Mouse (Mus musculus) lung, postnatal 25 days (tissue): ENCODE data around the gene Scd1.
"Not testable (repeated sequence)": the region's sequence is repeated elsewhere in the genome, so short reads cannot be mapped to it uniquely, and the experiment has no call there.

ENCODE experiments used
- DNase-seq: peaks from one replicate; pipeline ENCODE4 v3.0.0; 2022; ENCODE audit warnings: low spot score

The Scd1 gene

DNA sequence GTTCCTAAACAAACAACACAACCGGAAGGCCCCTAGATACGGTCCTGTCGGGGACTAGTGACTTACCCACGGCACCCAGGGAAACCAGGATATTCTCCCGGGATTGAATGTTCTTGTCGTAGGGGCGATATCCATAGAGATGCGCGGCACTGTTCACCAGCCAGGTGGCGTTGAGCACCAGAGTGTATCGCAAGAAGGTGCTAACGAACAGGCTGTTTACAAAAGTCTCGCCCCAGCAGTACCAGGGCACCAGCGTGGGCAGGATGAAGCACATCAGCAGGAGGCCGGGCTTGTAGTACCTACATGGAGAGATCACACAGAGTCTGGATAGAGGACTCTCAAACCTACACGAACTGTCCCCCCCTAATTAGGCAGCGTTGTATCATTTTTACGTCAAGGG lies 7.6 kb downstream of the Scd1 start:
- no peak for DNase-seq

DNA sequence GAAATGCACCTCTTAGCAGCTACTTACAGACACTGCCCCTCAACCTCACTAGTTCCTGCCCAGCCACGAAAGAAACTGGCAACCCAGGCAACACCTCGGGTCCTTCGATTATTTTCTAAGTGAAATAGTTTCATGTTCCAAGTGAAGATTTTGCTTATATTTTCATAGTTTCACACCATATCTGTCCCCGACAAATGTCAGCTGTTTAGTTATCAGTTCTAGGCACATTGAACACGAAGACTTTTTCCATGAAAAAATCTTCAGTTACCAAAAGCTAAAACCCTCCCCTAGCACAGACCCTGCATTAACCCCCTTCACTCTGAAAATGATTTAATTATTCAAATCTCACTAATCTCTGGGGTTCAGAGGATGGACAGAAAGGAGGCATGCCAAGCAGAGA lies 10.9 kb downstream of the Scd1 start:
- DNase-seq: no peak

DNA sequence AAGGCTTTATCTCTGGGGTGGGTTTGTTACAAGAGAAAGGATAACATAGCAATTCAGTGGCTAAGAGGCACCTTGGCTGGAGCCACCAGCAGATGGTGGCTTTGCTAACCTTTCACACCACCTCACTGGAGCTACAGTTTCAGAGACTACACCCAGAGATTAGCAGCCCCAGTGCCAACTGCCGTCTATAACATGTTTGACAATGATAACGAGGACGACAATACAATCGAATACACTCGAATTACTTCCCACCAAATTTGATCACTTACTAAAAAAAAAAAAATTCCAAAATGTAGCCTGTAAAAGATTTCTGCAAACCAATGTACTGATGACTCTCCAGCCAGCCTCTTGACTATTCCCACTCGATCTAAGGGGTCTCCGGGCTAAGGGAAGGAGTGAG lies 12.7 kb downstream of the Scd1 start:
- no peak for DNase-seq

GRCm38 (mm10) chr19:44393962-44394422 lies 13.7 kb downstream of the Scd1 start:
- DNase-seq: no peak

GRCm38 (mm10) chr19:44392339-44393009 lies 15.2 kb downstream of the Scd1 start:
- no peak for DNase-seq

DNA sequence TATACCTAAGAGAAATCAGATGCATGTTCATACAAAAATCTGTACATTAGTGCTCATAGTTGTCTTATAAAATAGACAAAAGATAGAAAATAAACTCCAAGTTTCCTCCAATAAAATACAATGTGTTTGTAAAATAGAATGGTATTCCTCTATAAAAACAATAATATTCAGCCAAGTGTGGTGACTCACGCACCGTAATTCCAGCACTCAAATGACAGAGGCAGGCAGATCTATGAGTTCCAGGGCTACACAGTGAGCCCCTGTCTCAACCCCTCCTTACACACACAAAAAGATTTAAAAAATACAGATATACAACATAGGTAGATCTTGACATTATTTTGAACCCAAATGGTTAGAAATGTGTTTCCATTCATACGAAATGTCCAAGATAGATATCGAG lies 15.8 kb downstream of the Scd1 start:
- no peak for DNase-seq

GRCm38 (mm10) chr19:44389507-44389906 lies 18.2 kb downstream of the Scd1 start:
- no peak for DNase-seq

DNA sequence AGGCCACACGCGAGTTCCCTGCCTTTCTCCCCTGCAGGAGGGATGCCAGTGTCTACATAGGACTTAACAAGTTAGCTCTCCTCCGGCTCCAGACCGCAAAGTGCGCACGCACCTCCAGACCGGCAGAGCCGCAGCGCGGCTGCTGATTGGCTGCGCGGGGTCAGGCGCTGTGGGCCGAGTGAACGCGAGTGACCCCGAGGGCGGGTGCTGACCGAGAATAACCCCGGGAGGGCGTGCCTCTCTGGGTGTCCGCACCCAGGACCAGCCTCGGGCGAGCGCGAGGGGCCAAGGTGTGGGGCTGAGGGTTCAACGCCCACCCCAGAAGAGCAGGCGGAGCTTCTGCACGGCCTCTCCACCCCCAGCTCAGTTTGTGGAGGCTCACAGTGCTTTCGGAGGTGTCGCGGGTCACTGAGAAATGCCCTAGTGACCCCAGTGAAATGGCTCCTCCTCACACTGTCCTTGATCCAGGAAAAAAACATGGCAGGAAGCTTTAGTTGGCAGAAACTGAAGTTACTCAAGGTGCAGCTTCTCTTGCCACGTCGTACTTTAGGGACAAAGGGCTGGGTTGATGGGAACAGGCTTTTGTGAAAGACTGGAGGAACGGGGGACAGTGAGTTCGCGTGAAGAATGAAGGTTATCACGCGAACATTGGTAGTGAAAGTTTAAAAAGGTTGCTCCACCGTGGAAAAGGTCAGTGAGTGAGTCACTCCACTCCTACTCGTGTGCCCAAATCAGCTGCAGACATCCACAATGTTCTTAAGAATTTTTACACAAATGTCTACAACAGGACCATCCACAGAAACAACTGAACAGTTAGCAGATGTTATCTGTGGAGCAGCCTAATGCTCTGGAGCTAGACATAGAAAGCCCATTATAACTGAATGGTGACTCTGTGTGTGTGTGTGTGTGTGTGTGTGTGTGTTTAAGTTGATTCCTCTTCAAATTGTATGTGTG lies 18.9 kb downstream of the Scd1 start:
- DNase-seq: peak; percentile 95

GRCm38 (mm10) chr19:44387746-44388474 lies 19.8 kb downstream of the Scd1 start:
- no peak for DNase-seq

- peak; percentile 62 for DNase-seq
Observed at GRCm38 (mm10) chr19:44387089-44387671, 20.5 kb downstream of the Scd1 start.

DNA sequence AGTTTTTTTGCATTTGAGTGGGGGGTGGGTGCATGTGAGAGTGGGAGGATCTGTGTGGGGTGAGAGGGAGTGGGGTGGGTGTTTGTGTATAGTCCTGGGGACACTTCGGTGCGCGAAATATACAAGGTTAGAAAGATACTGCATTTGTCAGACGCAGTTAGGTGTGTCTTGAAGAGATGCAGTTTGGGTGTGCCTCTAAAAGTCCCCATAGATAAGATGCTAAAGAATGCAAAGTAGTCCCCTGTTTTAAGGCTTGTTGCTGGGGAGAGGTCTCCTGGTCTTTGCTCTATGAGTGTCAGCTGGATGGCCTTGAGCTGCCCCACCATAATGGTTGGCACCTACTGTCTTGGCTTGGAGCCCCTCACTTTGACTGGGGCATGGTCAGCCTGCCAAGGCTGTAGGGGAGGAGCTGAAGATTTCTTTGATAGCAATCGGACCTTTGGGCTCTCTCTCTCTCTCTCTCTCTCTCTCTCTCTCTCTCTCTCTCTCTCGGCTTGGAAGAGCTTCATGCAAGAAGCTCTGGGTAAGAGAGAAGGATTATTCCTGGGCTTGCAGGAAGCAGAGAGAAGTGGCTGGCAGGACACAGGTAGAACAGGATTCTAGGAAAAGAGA lies 21.7 kb downstream of the Scd1 start:
- no peak for DNase-seq

DNA sequence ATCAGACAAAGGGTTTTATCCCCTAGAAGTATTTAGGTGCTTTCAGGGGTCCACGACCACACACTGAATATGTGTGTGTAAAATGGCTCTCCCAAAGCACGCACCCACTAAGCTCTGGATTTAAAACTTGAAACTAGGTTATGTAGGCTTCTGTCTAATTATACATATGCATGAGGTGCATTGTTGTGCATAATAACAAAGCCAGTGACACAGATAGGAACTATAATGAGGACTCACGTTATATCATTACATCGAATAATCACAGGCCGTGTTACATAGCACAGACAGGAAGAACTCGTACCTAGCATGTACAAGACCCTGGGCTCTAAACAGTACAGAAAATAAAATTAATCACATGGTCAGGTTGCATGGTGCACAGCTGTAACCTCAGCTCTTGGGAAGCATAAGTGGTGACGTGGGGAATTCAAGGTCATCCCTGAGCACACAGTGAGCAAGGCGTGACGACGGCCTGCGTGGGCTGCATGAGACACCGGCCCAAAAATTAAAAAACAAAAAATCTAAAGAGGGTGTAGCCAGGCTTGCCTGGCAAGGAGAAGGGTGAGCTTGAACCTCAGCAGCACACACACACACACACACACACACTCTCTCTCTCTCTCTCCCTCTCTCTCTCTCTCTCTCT lies 24.9 kb downstream of the Scd1 start:
- DNase-seq: no peak

DNA sequence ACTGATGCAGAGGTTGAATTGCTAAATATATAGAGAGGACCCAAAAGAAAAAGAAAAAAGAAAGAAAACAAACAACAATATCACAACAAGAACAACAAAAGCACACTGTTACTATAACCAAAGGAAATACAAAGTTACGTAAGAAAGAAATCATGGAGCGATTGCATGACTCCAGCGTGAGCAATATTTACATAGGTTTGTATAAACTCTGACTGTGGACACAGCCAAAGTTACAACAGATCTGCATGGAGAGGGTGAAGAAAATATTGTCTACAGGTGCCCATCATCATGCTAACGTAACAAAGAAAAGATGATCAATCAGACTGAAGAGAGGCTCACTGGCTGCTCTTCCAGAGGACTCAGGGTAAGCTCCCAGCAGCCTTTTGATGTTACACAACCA lies 27.6 kb downstream of the Scd1 start:
- no peak for DNase-seq

- DNase-seq: no peak
Observed at GRCm38 (mm10) chr19:44379090-44379489, 28.6 kb downstream of the Scd1 start.

GRCm38 (mm10) chr19:44377629-44378375 lies 29.9 kb downstream of the Scd1 start:
- no peak for DNase-seq

GRCm38 (mm10) chr19:44376511-44376951 lies 31.1 kb downstream of the Scd1 start:
- DNase-seq: peak; percentile 51

- DNase-seq: peak; percentile 91
Observed at GRCm38 (mm10) chr19:44372969-44373368, 34.7 kb downstream of the Scd1 start.

DNA sequence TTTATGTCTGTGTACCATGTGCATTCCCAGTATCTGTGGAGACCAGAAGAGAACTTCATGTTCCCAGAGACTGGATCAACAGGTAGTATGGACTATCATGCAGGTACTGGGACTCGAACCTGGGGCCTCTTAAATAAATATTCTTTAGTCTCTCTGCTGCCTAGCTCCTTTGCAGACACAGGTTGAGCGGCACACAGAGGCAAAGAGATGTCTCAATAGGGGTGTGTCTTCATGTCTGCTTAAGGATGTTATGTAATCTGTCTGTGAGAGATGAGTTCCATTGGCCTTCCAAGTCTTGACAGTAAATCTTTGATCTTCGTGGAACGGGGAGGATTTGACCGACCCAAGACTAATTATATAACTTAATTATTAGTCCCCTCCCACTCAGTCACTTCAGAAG lies 37.4 kb downstream of the Scd1 start:
- DNase-seq: no peak

- DNase-seq: no peak
Observed at GRCm38 (mm10) chr19:44369371-44369770, 38.3 kb downstream of the Scd1 start.

- DNase-seq: not testable (repeated sequence)
Observed at GRCm38 (mm10) chr19:44367076-44367475, 40.6 kb downstream of the Scd1 start.
